Mouse (Mus musculus) layer of hippocampus, adult 6 months (tissue): Measurements from ENCODE around the gene Tiam2. TPM values are rescaled to one million over a fixed set of nuclear protein-coding genes. Genes with fewer than 3 reads are reported as not detected.

Experiments
- long read RNA-seq, 2 experiments: library from polyadenylated mRNA; unstranded; transcript quantifications; one replicate each; pipeline ENCODE4 v2.0.0; 2019 to 2020
- polyA plus RNA-seq: library from polyadenylated mRNA; unstranded; fragments of <200 nt; fragmentation: Nextera tagmentation; gene quantifications from 2 replicates; pipeline ENCODE4 v1.2.3, GENCODE M21; 2021

Tiam2 gene
- polyA plus RNA-seq: 11.5 and 13.6 TPM in 2 replicates
- long read RNA-seq, experiment 1, transcript Tiam2-206 (13 exons, 3,184 nt): major isoform, 5 of 40 reads
- long read RNA-seq, experiment 1, partial matches to known transcripts: 4 of 40 reads
- long read RNA-seq, experiment 1, other reads (novel, unspliced or antisense): 31 of 40 reads
- long read RNA-seq, experiment 2, full-length matches to known transcripts: 15 of 95 reads
- long read RNA-seq, experiment 2, partial matches to known transcripts: 7 of 95 reads
- long read RNA-seq, experiment 2, other reads (novel, unspliced or antisense): 73 of 95 reads

DNA sequence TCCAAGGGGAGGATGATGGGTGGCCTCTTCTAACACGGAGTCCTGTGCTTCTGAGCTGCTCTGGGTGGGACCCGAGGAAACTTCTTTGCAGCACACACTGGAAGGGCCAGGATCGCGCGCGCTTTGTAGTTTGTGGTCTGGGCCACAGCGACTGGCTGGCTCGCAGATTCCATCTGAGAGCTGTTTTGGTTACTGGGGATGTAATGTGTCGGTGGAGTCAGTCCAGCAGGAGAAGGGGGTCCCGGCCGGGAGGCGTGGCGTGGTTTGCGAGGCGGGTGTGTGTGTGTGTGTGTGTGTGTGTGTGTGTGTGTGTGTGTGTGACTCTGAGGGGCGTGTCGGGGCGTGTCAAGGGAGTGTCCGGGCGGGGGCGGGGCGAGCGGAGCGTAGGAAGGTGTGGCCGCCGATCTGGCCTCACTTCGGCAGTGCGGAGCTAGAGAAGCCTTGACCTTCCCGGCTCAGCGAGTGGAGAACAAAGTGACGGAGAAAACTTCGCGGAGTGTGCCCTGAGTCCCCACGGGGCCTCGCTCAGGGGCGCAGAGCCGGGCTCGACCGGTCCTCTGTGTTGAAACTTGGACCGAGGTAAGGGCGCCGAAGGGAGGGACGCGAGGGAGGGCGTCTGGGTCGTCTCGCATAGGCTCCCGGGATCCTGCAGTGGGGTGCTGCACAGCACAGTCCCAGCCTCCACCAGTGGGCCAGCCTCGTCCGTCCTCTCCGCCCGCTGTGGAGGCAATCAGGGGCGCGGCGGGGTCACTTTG, at the start of gene Tiam2:
Gene Tiam2, plus strand, starts transcription at position 426 of the 755 bp plus-strand sequence.

DNA sequence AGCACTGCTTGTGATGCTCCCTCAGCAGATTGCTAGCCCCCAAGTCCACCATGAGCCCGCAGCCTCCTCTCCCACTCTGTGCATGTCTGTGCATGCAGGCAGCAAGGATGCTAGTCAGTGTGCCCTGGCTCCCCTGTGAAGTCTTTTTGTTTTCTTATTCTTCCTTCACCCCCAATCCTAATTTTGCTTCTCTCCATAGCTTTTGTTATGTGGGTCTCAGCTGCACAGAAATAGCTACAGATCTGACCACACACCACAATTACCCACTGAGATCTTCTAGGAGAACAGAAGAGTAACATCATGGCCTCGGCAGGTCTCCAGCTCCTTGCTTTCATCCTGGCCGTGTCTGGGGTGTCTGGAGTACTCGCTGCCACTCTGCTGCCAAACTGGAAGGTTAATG, 205.9 kb downstream of the Tiam2 start, which contains the start of gene Cldn20:
Gene Cldn20, plus strand, starts transcription at position 301 of the 400 bp plus-strand sequence.

DNA sequence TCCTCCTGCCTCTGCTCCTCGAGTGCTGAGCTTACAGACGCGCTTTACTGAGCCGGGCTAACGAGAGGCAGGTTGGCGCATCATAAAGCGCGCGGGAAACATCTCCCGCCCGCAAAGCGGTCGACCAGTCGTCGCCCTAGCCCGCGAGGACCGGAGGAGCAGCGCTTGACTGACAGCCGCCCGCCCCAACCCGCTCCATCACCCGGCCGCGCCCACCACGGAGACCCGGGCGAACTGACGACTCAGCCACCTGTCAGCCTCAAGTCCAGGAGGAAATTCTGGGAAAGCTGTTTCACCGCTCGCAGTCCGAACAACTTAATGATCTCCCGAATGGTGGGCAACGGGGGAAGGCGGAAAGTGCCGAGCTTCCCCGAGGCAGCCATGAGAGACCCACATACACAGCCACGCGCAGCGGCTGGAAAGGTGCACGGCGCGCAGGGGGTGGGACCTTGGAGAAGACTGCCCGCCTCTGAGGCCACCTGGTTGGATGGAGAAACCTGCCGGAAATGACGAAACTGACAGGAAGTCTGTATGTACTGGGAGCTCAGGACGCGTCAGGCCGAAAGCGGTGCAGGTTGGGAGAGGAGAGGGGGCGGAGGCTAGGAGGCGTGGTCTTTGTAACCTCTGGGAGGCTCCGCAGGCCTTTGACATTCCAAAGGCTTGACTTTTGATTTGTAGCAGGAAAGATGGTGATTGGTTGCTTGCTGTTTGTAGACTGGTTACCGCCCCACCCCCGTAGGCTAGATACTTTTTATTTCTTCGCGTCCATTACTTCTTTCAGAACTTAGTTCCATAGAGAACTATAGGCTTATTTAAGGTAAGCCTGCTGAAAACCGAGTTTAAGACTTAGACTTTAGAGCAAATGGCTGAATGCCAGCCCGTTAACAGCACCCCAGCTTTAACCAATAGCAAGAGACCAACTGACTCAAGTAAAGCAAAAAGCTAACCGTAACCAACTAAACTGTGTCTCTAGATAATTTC, 231.2 kb downstream of the Tiam2 start, which contains the start of gene Tfb1m:
Gene Tfb1m, minus strand, starts transcription at position 451 of the 981 bp plus-strand sequence.

Other genes with a start within 250 kb of the Tiam2 start
- gene Scaf8, start 211.6 kb upstream of the Tiam2 start, polyA plus RNA-seq: 8.8 and 9.4 TPM in 2 replicates
- gene Cldn20, start 206.0 kb downstream of the Tiam2 start, polyA plus RNA-seq: not detected in 2 replicates
- gene Tfb1m, start 231.2 kb downstream of the Tiam2 start, polyA plus RNA-seq: 5.5 and 6.8 TPM in 2 replicates